Mouse (Mus musculus): Measurements from ENCODE around the gene Rell1. TPM values are rescaled to one million over a fixed set of nuclear protein-coding genes. Genes with fewer than 3 reads are reported as not detected.
A peak's percentile ranks its signal among the peaks of the same experiment; 100 is the strongest.

Gene Rell1
- polyA plus RNA-seq (2011; ENCODE audit: insufficient read depth, insufficient read length, low read depth, missing spikeins) = 57.1 and 59.5 TPM in 2 replicates

GRCm38 (mm10) chr5:63968443-63969415, at the start of gene Rell1:
Gene Rell1, minus strand, starts transcription at chr5:63968897.
- Histone ChIP-seq H3K4me3 (ENCODE audit: low read depth, low read length) (peak within 1 kb of the TSS; percentile 78), H3K9ac (ENCODE audit: low read depth, poor library complexity, severe bottlenecking) (peak within 1 kb of the TSS; percentile 93), H3K27me3 (ENCODE audit: control insufficient read depth, insufficient read depth, low read length, poor library complexity, severe bottlenecking) (no peaks in the 10 kb centered on the region), H3K27ac (ENCODE audit: insufficient read depth, low read length) (peak within 1 kb of the TSS; percentile 76), H3K9me3 (replicated peaks; ENCODE audit: control insufficient read depth, insufficient read depth, low read length, poor library complexity, severe bottlenecking) (0 out of 2 replicates have a peak, but pooled peaks cover 2% of the 10 kb centered on the region), H3K4me1 (ENCODE audit: control insufficient read depth, insufficient read depth, low read length) (no peaks in the 10 kb centered on the region), H3K36me3 (ENCODE audit: control insufficient read depth, insufficient read depth, low read length, poor library complexity, severe bottlenecking) (no peaks in the 10 kb centered on the region)
- peak; percentile 57; the same call in 1 of the 2 replicates for TF ChIP-seq EP300 (IDR thresholded peaks at IDR 0.05; ENCODE audit: insufficient read depth, low read depth, low read length)
- TF ChIP-seq CTCF (IDR thresholded peaks at IDR 0.05; ENCODE audit: low read depth, low read length) = no peak

- no peaks in the 10 kb centered on the region for H3K36me3 ChIP-seq (ENCODE audit: control insufficient read depth, insufficient read depth, low read length, poor library complexity, severe bottlenecking)
- no peaks in the 10 kb centered on the region for H3K27me3 ChIP-seq (ENCODE audit: control insufficient read depth, insufficient read depth, low read length, poor library complexity, severe bottlenecking)
- no peak overlapping the region for H3K27ac ChIP-seq (ENCODE audit: insufficient read depth, low read length)
- H3K4me1 ChIP-seq (ENCODE audit: control insufficient read depth, insufficient read depth, low read length) = no peaks in the 10 kb centered on the region
- H3K9ac ChIP-seq (ENCODE audit: low read depth, poor library complexity, severe bottlenecking) = no peak overlapping the region
- TF ChIP-seq CTCF (IDR thresholded peaks at IDR 0.05; ENCODE audit: low read depth, low read length) (no peak), POLR2A (IDR thresholded peaks at IDR 0.05; ENCODE audit: insufficient read depth, low read length) (no peak), EP300 (IDR thresholded peaks at IDR 0.05; ENCODE audit: insufficient read depth, low read depth, low read length) (no peak)
- H3K4me3 ChIP-seq (ENCODE audit: low read depth, low read length) = no peak overlapping the region
- H3K9me3 ChIP-seq (replicated peaks; ENCODE audit: control insufficient read depth, insufficient read depth, low read length, poor library complexity, severe bottlenecking) = no peaks in the 10 kb centered on the region; the same call in 1 of the 2 replicates
Observed at GRCm38 (mm10) chr5:64012596-64013366, 44.1 kb upstream of the Rell1 start.

GRCm38 (mm10) chr5:64006548-64006947, 37.9 kb upstream of the Rell1 start:
- H3K27me3 ChIP-seq (ENCODE audit: control insufficient read depth, insufficient read depth, low read length, poor library complexity, severe bottlenecking) = no peaks in the 10 kb centered on the region
- no peak overlapping the region for H3K4me3 ChIP-seq (ENCODE audit: low read depth, low read length)
- no peaks in the 10 kb centered on the region for H3K36me3 ChIP-seq (ENCODE audit: control insufficient read depth, insufficient read depth, low read length, poor library complexity, severe bottlenecking)
- H3K9me3 ChIP-seq (replicated peaks; ENCODE audit: control insufficient read depth, insufficient read depth, low read length, poor library complexity, severe bottlenecking) = no peaks in the 10 kb centered on the region
- TF ChIP-seq CTCF (IDR thresholded peaks at IDR 0.05; ENCODE audit: low read depth, low read length) = no peak
- no peak overlapping the region for H3K27ac ChIP-seq (ENCODE audit: insufficient read depth, low read length)
- H3K4me1 ChIP-seq (ENCODE audit: control insufficient read depth, insufficient read depth, low read length) = no peaks in the 10 kb centered on the region
- no peak overlapping the region for H3K9ac ChIP-seq (ENCODE audit: low read depth, poor library complexity, severe bottlenecking)

GRCm38 (mm10) chr5:64003302-64003701, 34.6 kb upstream of the Rell1 start:
- H3K9ac ChIP-seq (ENCODE audit: low read depth, poor library complexity, severe bottlenecking) = no peak overlapping the region
- no peaks in the 10 kb centered on the region for H3K36me3 ChIP-seq (ENCODE audit: control insufficient read depth, insufficient read depth, low read length, poor library complexity, severe bottlenecking)
- no peaks in the 10 kb centered on the region for H3K27me3 ChIP-seq (ENCODE audit: control insufficient read depth, insufficient read depth, low read length, poor library complexity, severe bottlenecking)
- no peak for TF ChIP-seq POLR2A (IDR thresholded peaks at IDR 0.05; ENCODE audit: insufficient read depth, low read length)
- no peak for TF ChIP-seq CTCF (IDR thresholded peaks at IDR 0.05; ENCODE audit: low read depth, low read length)
- TF ChIP-seq EP300 (IDR thresholded peaks at IDR 0.05; ENCODE audit: insufficient read depth, low read depth, low read length) = no peak
- no peak overlapping the region for H3K27ac ChIP-seq (ENCODE audit: insufficient read depth, low read length)
- H3K4me3 ChIP-seq (ENCODE audit: low read depth, low read length) = no peak overlapping the region
- H3K9me3 ChIP-seq (replicated peaks; ENCODE audit: control insufficient read depth, insufficient read depth, low read length, poor library complexity, severe bottlenecking) = no peaks in the 10 kb centered on the region
- H3K4me1 ChIP-seq (ENCODE audit: control insufficient read depth, insufficient read depth, low read length) = no peaks in the 10 kb centered on the region

GRCm38 (mm10) chr5:63993865-63994264, 25.2 kb upstream of the Rell1 start:
- Histone ChIP-seq H3K4me3 (ENCODE audit: low read depth, low read length) (no peak overlapping the region), H3K36me3 (ENCODE audit: control insufficient read depth, insufficient read depth, low read length, poor library complexity, severe bottlenecking) (no peaks in the 10 kb centered on the region), H3K27ac (ENCODE audit: insufficient read depth, low read length) (0 out of 2 replicates have a peak overlapping the region, but pooled peaks have one; percentile 69), H3K9ac (ENCODE audit: low read depth, poor library complexity, severe bottlenecking) (no peak overlapping the region), H3K9me3 (replicated peaks; ENCODE audit: control insufficient read depth, insufficient read depth, low read length, poor library complexity, severe bottlenecking) (no peaks in the 10 kb centered on the region), H3K27me3 (ENCODE audit: control insufficient read depth, insufficient read depth, low read length, poor library complexity, severe bottlenecking) (no peaks in the 10 kb centered on the region), H3K4me1 (ENCODE audit: control insufficient read depth, insufficient read depth, low read length) (no peaks in the 10 kb centered on the region)
- TF ChIP-seq EP300 (IDR thresholded peaks at IDR 0.05; ENCODE audit: insufficient read depth, low read depth, low read length) = no peak
- TF ChIP-seq CTCF (IDR thresholded peaks at IDR 0.05; ENCODE audit: low read depth, low read length) = no peak
- no peak for TF ChIP-seq POLR2A (IDR thresholded peaks at IDR 0.05; ENCODE audit: insufficient read depth, low read length)
